17 mouse cellular contexts compared by ENCODE assay signal in genomic region chr15:95820142-95820541, GRCm38 (mm10). TPM values are rescaled to one million over a fixed set of nuclear protein-coding genes. Genes with fewer than 3 reads are reported as not detected.
DNase-seq lines count a peak whose midpoint lies in the region; ATAC-seq and TF ChIP-seq lines count a peak whose summit lies in the region.
"Had no signal": no experiment of that assay in that cellular context is flagged by ENCODE, and none has a peak within 500 bp of the region (broad histone marks: within the 10 kb centered on the region; RNA-seq: fewer than 3 reads in every experiment).

No protein-coding gene starts in this region.

- H3K27ac ChIP-seq in layer of hippocampus, adult 2 months = peak overlapping the region; percentile 32; the same call in 1 of the 2 replicates
- H3K27ac ChIP-seq in ES-E14 (ENCODE audit: insufficient read depth, low read depth, low read length, poor library complexity, severe bottlenecking) = peak overlapping the region; percentile 69
- H3K27ac ChIP-seq: hindbrain, embryonic 10.5 days; limb, embryonic 13.5 days; liver, embryonic 13.5 days; macrophage; midbrain, embryonic 12.5 days; stomach, embryonic 15.5 days had no signal

- peak; percentile 20; the same call in 1 of the 2 replicates for ATAC-seq in frontal cortex, adult (ENCODE audit: low TSS enrichment)
- ATAC-seq: forebrain, embryonic 16.5 days had no signal

- H3K4me1 ChIP-seq in ES-E14 (ENCODE audit: control insufficient read depth in 2 of 2, insufficient read depth in 2 of 2, low read length in 2 of 2, poor library complexity in 1 of 2) = peaks cover 5 to 16% of the 10 kb centered on the region in 2 experiments; a peak in 2 of 4 replicates

- no peak for DNase-seq in frontal cortex, postnatal 36 days (ENCODE audit: low spot score in 2 of 2)
- no peak for DNase-seq in layer of hippocampus, adult 2 months (ENCODE audit: low spot score in 2 of 2)
- no peak for DNase-seq in layer of hippocampus, adult 8-10 months (ENCODE audit: low spot score in 2 of 2)
- no peak for DNase-seq in ES-E14 (ENCODE audit: low read depth, low spot score)
- DNase-seq in cerebellum, adult 9-11 months = peak; percentile 20
- DNase-seq in kidney, postnatal 25 days = no peak
- DNase-seq: adrenal gland, postnatal 25 days; kidney, adult 9 months; liver, embryonic 13.5 days; retina, postnatal 1 day had no signal

- no peak overlapping the region for H3K4me3 ChIP-seq in layer of hippocampus, adult 2 months
- H3K4me3 ChIP-seq in ES-E14 (ENCODE audit: insufficient read depth in 1 of 2, low read depth in 1 of 2, low read length in 2 of 2, poor library complexity in 1 of 2, severe bottlenecking in 1 of 2) = peak overlapping the region; percentile 20 to 47; a peak in 3 of 4 replicates
- H3K4me3 ChIP-seq: hindbrain, embryonic 10.5 days; limb, embryonic 13.5 days; liver, embryonic 13.5 days; midbrain, embryonic 12.5 days; stomach, embryonic 15.5 days had no signal

- in situ Hi-C loops in ES-E14 (cut with MboI; ENCODE audit: low sequenced_read_pairs in 2 of 2, unreplicated experiment in 2 of 2) = no loop called here

- H3K9ac ChIP-seq in ES-E14 (ENCODE audit: insufficient read depth, low read depth, low read length, poor library complexity, severe bottlenecking) = peak overlapping the region; percentile 73
- H3K9ac ChIP-seq: limb, embryonic 13.5 days; liver, embryonic 13.5 days; midbrain, embryonic 12.5 days; stomach, embryonic 15.5 days had no signal

- H3K9me3 ChIP-seq in ES-E14 (ENCODE audit: control insufficient read depth, insufficient read depth, low read depth, low read length) = no peaks in the 10 kb centered on the region
- H3K9me3 ChIP-seq: hindbrain, embryonic 10.5 days; limb, embryonic 13.5 days; liver, embryonic 13.5 days; midbrain, embryonic 12.5 days; stomach, embryonic 15.5 days had no signal

- H3K36me3 ChIP-seq in ES-E14 (ENCODE audit: control insufficient read depth, insufficient read depth, low read length, poor library complexity, severe bottlenecking) = no peaks in the 10 kb centered on the region
- H3K36me3 ChIP-seq: stomach, embryonic 15.5 days had no signal

- TF ChIP-seq CTCF in layer of hippocampus, adult 2 months (conservative IDR thresholded peaks at IDR 0.05) = no peak

TF ChIP-seq in ES-E14, 5 proteins besides CTCF, POLR2A, EP300 and RAD21:
- TF ChIP-seq ZC3H11A (IDR thresholded peaks at IDR 0.05; ENCODE audit: borderline replicate concordance, low read depth, low read length) (no peak), MAFK (IDR thresholded peaks at IDR 0.05; ENCODE audit: insufficient read depth, low read depth, low read length) (no peak), HCFC1 (IDR thresholded peaks at IDR 0.05; ENCODE audit: borderline replicate concordance, insufficient read depth, low read length) (no peak), ZNF384 (IDR thresholded peaks at IDR 0.05; ENCODE audit: low read depth, low read length) (no peak), CHD2 (IDR thresholded peaks at IDR 0.05; ENCODE audit: low read depth, low read length) (no peak)

RNA-seq across cellular contexts. Expression of gene Ano6, which starts 29.5 kb away (rescaled TPM):
- total RNA-seq in layer of hippocampus, adult 2 months (2021) = 10 to 100 TPM; 26.9 to 32.4 TPM
- total RNA-seq in layer of hippocampus, adult 8-10 months (2022) = 10 to 100 TPM; 27.0 to 34.1 (median 29.7) TPM
- 48.6 and 51.0 TPM in 2 replicates for total RNA-seq in ES-E14 (2012; rRNA removed)
